Comparison of ENCODE assay signal across 2 mouse cellular contexts in genomic region chrX:140320671-140321070, GRCm38 (mm10). TPM values are rescaled to one million over a fixed set of nuclear protein-coding genes. Genes with fewer than 3 reads are reported as not detected.
"Had no signal": no experiment of that assay in that cellular context is flagged by ENCODE, and none has a peak within 500 bp of the region (broad histone marks: within the 10 kb centered on the region; RNA-seq: fewer than 3 reads in every experiment).

No protein-coding gene starts in this region.

RNA-seq across cellular contexts. Expression of gene Frmpd3, which starts 21.4 kb away (rescaled TPM):
- polyA plus RNA-seq: stomach, embryonic 16.5 days; thymus, postnatal 0 days had no signal
